Mouse (Mus musculus) CD4-positive, CD25-positive, alpha-beta regulatory T cell, adult 9 weeks (primary cell): ENCODE results near the gene Ahcyl2. TPM values are rescaled to one million over a fixed set of nuclear protein-coding genes. Genes with fewer than 3 reads are reported as not detected.

Source experiments
- polyA plus RNA-seq: library from polyadenylated mRNA; unstranded; fragments of 100-300 nt; shearing (Covaris generic); gene quantifications from one replicate; pipeline ENCODE4 v1.2.1, GENCODE M21; 2017

Gene Ahcyl2
- polyA plus RNA-seq: 119 TPM

GRCm38 (mm10) chr6:29767813-29768660, at the start of gene Ahcyl2:
Gene Ahcyl2 (plus strand): TSS chr6:29768011.

DNA sequence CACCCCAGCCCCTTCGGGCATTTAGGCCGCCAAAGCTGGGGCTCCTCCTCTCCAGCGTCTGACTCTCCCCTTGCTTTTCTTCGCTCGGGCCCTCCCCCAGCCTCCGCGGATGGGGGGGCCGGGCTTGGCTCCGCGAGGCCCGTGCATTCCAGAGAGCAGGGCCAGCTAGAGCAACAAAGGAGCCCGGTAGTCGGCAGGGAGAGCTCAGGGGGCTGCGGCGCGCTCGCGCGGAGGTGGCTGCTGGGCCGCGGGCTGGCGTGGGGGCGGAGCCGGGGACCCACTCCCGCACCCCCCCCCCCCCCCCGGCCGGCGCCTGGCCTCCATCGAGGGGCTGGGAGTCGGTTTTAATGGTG, 32.5 kb upstream of the Ahcyl2 start, which contains the start of gene Smo:
Gene Smo, plus strand, starts transcription at position 168 of the 353 bp plus-strand sequence.

DNA sequence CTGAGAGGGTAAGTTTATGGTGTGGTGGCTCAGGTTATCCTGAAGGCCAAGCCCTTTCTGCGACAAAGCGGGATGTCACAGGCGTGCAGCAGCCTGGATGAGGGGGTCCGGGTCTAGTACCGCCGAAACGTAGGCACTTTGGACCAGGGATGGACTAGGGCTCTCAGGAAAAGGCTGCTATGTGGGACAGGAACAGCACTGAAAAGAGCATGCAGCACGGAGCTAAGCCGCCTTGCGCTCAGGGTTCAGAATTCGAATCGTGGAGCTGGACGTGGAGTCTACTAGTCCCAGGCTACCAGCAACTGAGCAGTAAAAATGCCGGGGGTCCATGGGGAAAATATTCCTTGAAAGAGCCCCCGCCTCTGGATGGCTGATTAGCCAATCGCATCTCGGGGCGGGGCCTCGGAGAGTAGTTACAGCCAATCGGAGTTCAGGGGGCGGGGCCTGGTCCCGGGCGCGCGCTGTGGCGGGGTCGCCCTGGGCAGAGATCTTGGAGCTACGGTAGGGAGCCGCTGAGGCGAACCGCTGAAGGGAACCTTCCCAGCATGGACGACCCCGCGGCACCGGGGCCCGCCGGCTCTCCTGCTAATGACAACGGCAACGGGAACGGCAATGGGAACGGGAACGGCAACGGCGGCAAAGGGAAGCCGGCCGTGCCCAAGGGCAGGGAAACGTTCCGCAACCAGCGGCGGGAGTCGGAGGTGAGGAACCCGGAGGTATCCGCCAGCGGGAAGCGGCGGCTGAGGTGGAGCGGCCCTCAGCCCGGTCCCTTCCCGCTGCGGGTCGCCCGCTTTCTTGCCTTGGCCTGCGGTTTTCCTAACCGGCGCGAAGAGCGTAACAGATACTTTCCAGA, 148.9 kb downstream of the Ahcyl2 start, which contains the start of gene Strip2:
Gene Strip2, plus strand, starts transcription at position 483 of the 853 bp plus-strand sequence.

Other genes with a start within 250 kb of the Ahcyl2 start
- 30.8 TPM for gene Irf5, start 241.4 kb upstream of the Ahcyl2 start, polyA plus RNA-seq
- gene Tnpo3, start 158.1 kb upstream of the Ahcyl2 start, polyA plus RNA-seq: 129 TPM
- 0.10 TPM for gene Tspan33, start 73.8 kb upstream of the Ahcyl2 start, polyA plus RNA-seq
- 0.07 TPM for gene Smo, start 32.5 kb upstream of the Ahcyl2 start, polyA plus RNA-seq
- gene Strip2, start 149.0 kb downstream of the Ahcyl2 start, polyA plus RNA-seq: 0.07 TPM